Mouse (Mus musculus) midbrain, embryonic 12.5 days (tissue): Measurements from ENCODE around the gene Mypn. TPM values are rescaled to one million over a fixed set of nuclear protein-coding genes. Genes with fewer than 3 reads are reported as not detected.

Source experiments
- ATAC-seq: fragments of 200-750 bp; cut with Nextera tagmentation; 2 replicates; pipeline ENCODE4 v1.8.0; 2017; ENCODE audit warnings: low read depth, moderate TSS enrichment, moderate library complexity; ENCODE audit not compliant: low FRiP score
- H3K27ac ChIP-seq: fragments of 300-500 bp; sonication (generic); replicated peaks from 2 replicates; pipeline ENCODE4 v1.5.1; 2016; ENCODE audit warnings: mild to moderate bottlenecking
- H3K27me3 ChIP-seq: fragments of 300-500 bp; sonication (generic); 2 replicates; pipeline ENCODE4 v1.6.1; 2016; ENCODE audit warnings: mild to moderate bottlenecking
- H3K36me3 ChIP-seq: fragments of 300-500 bp; sonication (generic); 2 replicates; pipeline ENCODE4 v1.6.1; 2016
- H3K4me1 ChIP-seq: fragments of 300-500 bp; sonication (generic); 2 replicates; pipeline ENCODE4 v1.6.1; 2016
- H3K4me2 ChIP-seq: fragments of 300-500 bp; sonication (generic); replicated peaks from 2 replicates; pipeline ENCODE4 v1.6.1; 2016; ENCODE audit warnings: mild to moderate bottlenecking, moderate library complexity
- H3K4me3 ChIP-seq: fragments of 300-500 bp; sonication (generic); 2 replicates; pipeline ENCODE4 v1.5.1; 2016; ENCODE audit warnings: mild to moderate bottlenecking
- H3K9ac ChIP-seq: fragments of 300-500 bp; sonication (generic); replicated peaks from 2 replicates; pipeline ENCODE4 v1.6.1; 2016; ENCODE audit warnings: mild to moderate bottlenecking, moderate library complexity
- H3K9me3 ChIP-seq: fragments of 300-500 bp; sonication (generic); 2 replicates; pipeline ENCODE4 v1.6.1; 2016; ENCODE audit warnings: mild to moderate bottlenecking
- WGBS: fragments of 180-500 bp; shearing (Covaris S2); methylation state at CpG from one replicate; pipeline ENCODE4 v1.1.7; 2016; 5-methylcytosine and 5-hydroxymethylcytosine counted together
- polyA plus RNA-seq: library from polyadenylated mRNA; unstranded; fragments of >200 nt; fragmentation: Nextera tagmentation; extraction: Ambion mirVana; gene quantifications from 2 replicates; pipeline ENCODE4 v1.2.1, GENCODE M21; 2016

Gene Mypn
- polyA plus RNA-seq, 1 experiment from 2014 or later: 0.13 TPM

GRCm38 (mm10) chr10:63192276-63192675 is 11.5 kb downstream of the Mypn start:
- ATAC-seq: no peak
- no peaks in the 10 kb centered on the region for H3K9me3 ChIP-seq
- H3K36me3 ChIP-seq: no peaks in the 10 kb centered on the region
- no peak overlapping the region for H3K9ac ChIP-seq
- H3K4me1 ChIP-seq: no peaks in the 10 kb centered on the region
- no peaks in the 10 kb centered on the region; the same call in 1 of the 2 replicates for H3K27me3 ChIP-seq
- no peak overlapping the region for H3K4me2 ChIP-seq
- H3K27ac ChIP-seq: no peak overlapping the region
- no peak overlapping the region for H3K4me3 ChIP-seq
- WGBS: 68% methylated on average over 18 of the region's 18 CpGs

- ATAC-seq: no peak
- 77% methylated on average over 4 of the region's 4 CpGs for WGBS
These were observed 19.3 kb downstream of the Mypn start for GRCm38 (mm10) chr10:63184451-63184850.

GRCm38 (mm10) chr10:63182177-63182768 is 21.5 kb downstream of the Mypn start:
- no peak overlapping the region for H3K9ac ChIP-seq
- H3K9me3 ChIP-seq: no peaks in the 10 kb centered on the region
- H3K4me2 ChIP-seq: no peak overlapping the region
- no peaks in the 10 kb centered on the region for H3K27me3 ChIP-seq
- H3K27ac ChIP-seq: no peak overlapping the region
- no peak overlapping the region for H3K4me3 ChIP-seq
- H3K36me3 ChIP-seq: no peaks in the 10 kb centered on the region
- no peaks in the 10 kb centered on the region for H3K4me1 ChIP-seq
- no peak for ATAC-seq
- 68% methylated on average over 5 of the region's 5 CpGs for WGBS

More at GRCm38 (mm10) chr10:63184451-63184850, 19.3 kb downstream of the Mypn start:
- Histone ChIP-seq H3K36me3 (no peaks in the 10 kb centered on the region), H3K27ac (no peak overlapping the region), H3K4me2 (no peak overlapping the region), H3K9me3 (no peaks in the 10 kb centered on the region), H3K4me3 (no peak overlapping the region), H3K4me1 (no peaks in the 10 kb centered on the region), H3K9ac (no peak overlapping the region), H3K27me3 (no peaks in the 10 kb centered on the region)

GRCm38 (mm10) chr10:63181166-63181565 is 22.6 kb downstream of the Mypn start:
- 78% methylated on average over 1 of the region's 1 CpGs for WGBS

GRCm38 (mm10) chr10:63179524-63179923 is 24.2 kb downstream of the Mypn start:
- WGBS: 82% methylated on average over 10 of the region's 10 CpGs
- Histone ChIP-seq H3K27ac (no peak overlapping the region), H3K9me3 (no peaks in the 10 kb centered on the region), H3K4me1 (0 out of 2 replicates have a peak, but pooled peaks cover 7% of the 10 kb centered on the region), H3K9ac (no peak overlapping the region), H3K4me3 (no peak overlapping the region), H3K4me2 (no peak overlapping the region), H3K36me3 (no peaks in the 10 kb centered on the region), H3K27me3 (no peaks in the 10 kb centered on the region)
- ATAC-seq: no peak

More at GRCm38 (mm10) chr10:63181166-63181565, 22.6 kb downstream of the Mypn start:
- H3K4me3 ChIP-seq: no peak overlapping the region
- no peaks in the 10 kb centered on the region for H3K36me3 ChIP-seq
- ATAC-seq: no peak
- H3K9me3 ChIP-seq: no peaks in the 10 kb centered on the region
- no peak overlapping the region for H3K4me2 ChIP-seq
- no peak overlapping the region for H3K9ac ChIP-seq
- H3K27ac ChIP-seq: no peak overlapping the region
- H3K27me3 ChIP-seq: no peaks in the 10 kb centered on the region
- H3K4me1 ChIP-seq: no peaks in the 10 kb centered on the region

GRCm38 (mm10) chr10:63178318-63178717 is 25.4 kb downstream of the Mypn start:
- H3K9me3 ChIP-seq: no peaks in the 10 kb centered on the region
- H3K27ac ChIP-seq: no peak overlapping the region
- WGBS: 90% methylated on average over 2 of the region's 2 CpGs
- H3K4me2 ChIP-seq: no peak overlapping the region
- H3K36me3 ChIP-seq: no peaks in the 10 kb centered on the region
- ATAC-seq: no peak
- 0 out of 2 replicates have a peak, but pooled peaks cover 4% of the 10 kb centered on the region for H3K27me3 ChIP-seq
- 0 out of 2 replicates have a peak, but pooled peaks cover 7% of the 10 kb centered on the region for H3K4me1 ChIP-seq
- no peak overlapping the region for H3K9ac ChIP-seq
- no peak overlapping the region for H3K4me3 ChIP-seq

GRCm38 (mm10) chr10:63177286-63178140 is 26.2 kb downstream of the Mypn start:
- Histone ChIP-seq H3K27me3 (0 out of 2 replicates have a peak, but pooled peaks cover 4% of the 10 kb centered on the region), H3K9ac (no peak overlapping the region), H3K4me2 (no peak overlapping the region), H3K27ac (no peak overlapping the region), H3K9me3 (no peaks in the 10 kb centered on the region), H3K4me1 (0 out of 2 replicates have a peak, but pooled peaks cover 7% of the 10 kb centered on the region), H3K4me3 (no peak overlapping the region), H3K36me3 (no peaks in the 10 kb centered on the region)
- WGBS: 85% methylated on average over 21 of the region's 21 CpGs
- ATAC-seq: no peak

GRCm38 (mm10) chr10:63176471-63176931 is 27.3 kb downstream of the Mypn start:
- Histone ChIP-seq H3K4me3 (no peak overlapping the region), H3K36me3 (no peaks in the 10 kb centered on the region), H3K4me2 (no peak overlapping the region), H3K27me3 (0 out of 2 replicates have a peak, but pooled peaks cover 4% of the 10 kb centered on the region), H3K9ac (no peak overlapping the region), H3K4me1 (0 out of 2 replicates have a peak, but pooled peaks cover 7% of the 10 kb centered on the region), H3K27ac (no peak overlapping the region), H3K9me3 (no peaks in the 10 kb centered on the region)
- WGBS: 93% methylated on average over 8 of the region's 8 CpGs
- ATAC-seq: no peak

GRCm38 (mm10) chr10:63172089-63172488 is 31.7 kb downstream of the Mypn start:
- 0 out of 2 replicates have a peak, but pooled peaks cover 4% of the 10 kb centered on the region for H3K27me3 ChIP-seq
- 91% methylated on average over 3 of the region's 3 CpGs for WGBS
- no peak for ATAC-seq
- H3K4me3 ChIP-seq: no peak overlapping the region
- no peaks in the 10 kb centered on the region for H3K36me3 ChIP-seq
- 0 out of 2 replicates have a peak, but pooled peaks cover 7% of the 10 kb centered on the region for H3K4me1 ChIP-seq
- H3K9ac ChIP-seq: no peak overlapping the region
- no peaks in the 10 kb centered on the region for H3K9me3 ChIP-seq
- H3K4me2 ChIP-seq: no peak overlapping the region
- no peak overlapping the region for H3K27ac ChIP-seq

GRCm38 (mm10) chr10:63169503-63169902 is 34.2 kb downstream of the Mypn start:
- H3K9ac ChIP-seq: no peak overlapping the region
- no peaks in the 10 kb centered on the region for H3K36me3 ChIP-seq
- H3K4me1 ChIP-seq: no peaks in the 10 kb centered on the region
- no peak for ATAC-seq
- no peaks in the 10 kb centered on the region for H3K9me3 ChIP-seq
- no peak overlapping the region for H3K27ac ChIP-seq
- 0 out of 2 replicates have a peak, but pooled peaks cover 4% of the 10 kb centered on the region for H3K27me3 ChIP-seq
- no peak overlapping the region for H3K4me3 ChIP-seq
- no peak overlapping the region for H3K4me2 ChIP-seq
- WGBS: 91% methylated on average over 11 of the region's 11 CpGs

GRCm38 (mm10) chr10:63168124-63168523 is 35.6 kb downstream of the Mypn start:
- H3K27ac ChIP-seq: no peak overlapping the region
- H3K4me2 ChIP-seq: no peak overlapping the region
- H3K36me3 ChIP-seq: no peaks in the 10 kb centered on the region
- H3K9me3 ChIP-seq: no peaks in the 10 kb centered on the region
- H3K4me1 ChIP-seq: no peaks in the 10 kb centered on the region
- no peak overlapping the region for H3K4me3 ChIP-seq
- ATAC-seq: no peak
- H3K9ac ChIP-seq: no peak overlapping the region
- H3K27me3 ChIP-seq: no peaks in the 10 kb centered on the region
- 92% methylated on average over 12 of the region's 12 CpGs for WGBS
